Mouse (Mus musculus): Measurements from ENCODE around the gene Hoxd4. TPM values are rescaled to one million over a fixed set of nuclear protein-coding genes. Genes with fewer than 3 reads are reported as not detected.

Gene Hoxd4
- polyA plus RNA-seq, 1 experiment from 2014 or later, result not detected

GRCm38 (mm10) chr2:74685059-74685603, 26.6 kb upstream of the Hoxd4 start:
- no peak for ATAC-seq
- H3K27ac ChIP-seq (ENCODE audit: low read length), result no peak overlapping the region
- peaks cover 15% of the 10 kb centered on the region for H3K4me1 ChIP-seq (replicated peaks; ENCODE audit: control insufficient read depth, insufficient read depth, low read length)
- no peaks in the 10 kb centered on the region for H3K36me3 ChIP-seq (ENCODE audit: control insufficient read depth, insufficient read depth)
- H3K27me3 ChIP-seq (replicated peaks; ENCODE audit: control insufficient read depth, insufficient read depth, low read length), result peaks cover 86% of the 10 kb centered on the region
- H3K9ac ChIP-seq (replicated peaks; ENCODE audit: low read depth, low read length), result no peak overlapping the region
- H3K9me3 ChIP-seq (ENCODE audit: control insufficient read depth, low read length), result no peaks in the 10 kb centered on the region
- 7% methylated on average over 4 of the region's 4 CpGs for WGBS
- H3K4me3 ChIP-seq (replicated peaks; ENCODE audit: low read length), result no peak overlapping the region
- H3K4me2 ChIP-seq (ENCODE audit: low read length), result no peak overlapping the region

- Histone ChIP-seq H3K4me1 (replicated peaks; ENCODE audit: control insufficient read depth, insufficient read depth, low read length) (peaks cover 15% of the 10 kb centered on the region), H3K9ac (replicated peaks; ENCODE audit: low read depth, low read length) (no peak overlapping the region), H3K9me3 (ENCODE audit: control insufficient read depth, low read length) (no peaks in the 10 kb centered on the region), H3K27ac (ENCODE audit: low read length) (no peak overlapping the region), H3K4me3 (replicated peaks; ENCODE audit: low read length) (no peak overlapping the region), H3K36me3 (ENCODE audit: control insufficient read depth, insufficient read depth) (no peaks in the 10 kb centered on the region), H3K27me3 (replicated peaks; ENCODE audit: control insufficient read depth, insufficient read depth, low read length) (peaks cover 78% of the 10 kb centered on the region), H3K4me2 (ENCODE audit: low read length) (no peak overlapping the region)
- 7% methylated on average over 17 of the region's 17 CpGs for WGBS
- no peak for ATAC-seq
Measured at GRCm38 (mm10) chr2:74686301-74686987, 25.3 kb upstream of the Hoxd4 start.

DNA sequence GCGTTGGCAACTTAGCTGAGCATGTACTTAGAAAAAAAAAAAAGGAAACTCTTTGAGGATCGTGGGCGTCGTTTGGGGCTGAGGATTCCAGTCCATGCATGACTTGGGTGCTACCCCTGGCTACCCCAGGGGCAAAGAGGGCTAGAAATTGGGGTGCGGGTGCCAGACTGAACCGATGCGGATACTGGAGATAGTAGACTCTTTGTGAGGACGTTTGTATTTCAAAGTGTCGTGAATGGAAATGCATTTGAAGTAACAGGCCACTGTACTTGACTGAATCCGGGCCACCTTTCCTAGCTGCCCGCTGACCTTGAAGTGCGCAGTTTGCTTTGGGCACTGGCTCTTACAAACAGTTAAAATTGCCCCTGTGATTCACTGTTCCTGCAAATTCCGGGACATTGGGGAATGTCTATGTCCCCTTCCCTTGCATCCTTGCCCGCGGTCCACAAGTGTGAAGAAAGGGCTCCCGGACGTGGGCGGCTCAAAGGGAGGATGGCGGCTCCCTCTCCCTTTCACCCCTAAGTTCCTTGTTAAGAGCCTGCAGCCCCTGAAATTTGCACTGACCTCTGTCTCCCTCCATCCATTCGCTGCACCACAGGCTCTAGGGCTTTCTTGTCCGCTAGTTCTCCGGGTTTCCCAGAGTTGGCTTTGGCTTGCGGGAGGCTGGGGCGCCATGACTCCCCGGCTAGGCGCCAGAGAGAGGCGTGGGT, 24.6 kb upstream of the Hoxd4 start:
- WGBS, result 2% methylated on average over 27 of the region's 27 CpGs
- H3K4me2 ChIP-seq (ENCODE audit: low read length), result no peak overlapping the region

GRCm38 (mm10) chr2:74687698-74688555, 23.8 kb upstream of the Hoxd4 start:
- Histone ChIP-seq H3K27me3 (replicated peaks; ENCODE audit: control insufficient read depth, insufficient read depth, low read length) (peaks cover 78% of the 10 kb centered on the region), H3K9me3 (ENCODE audit: control insufficient read depth, low read length) (no peaks in the 10 kb centered on the region), H3K36me3 (ENCODE audit: control insufficient read depth, insufficient read depth) (no peaks in the 10 kb centered on the region), H3K9ac (replicated peaks; ENCODE audit: low read depth, low read length) (no peak overlapping the region), H3K4me3 (replicated peaks; ENCODE audit: low read length) (no peak overlapping the region), H3K4me2 (ENCODE audit: low read length) (no peak overlapping the region), H3K4me1 (replicated peaks; ENCODE audit: control insufficient read depth, insufficient read depth, low read length) (peaks cover 3% of the 10 kb centered on the region), H3K27ac (ENCODE audit: low read length) (no peak overlapping the region)
- ATAC-seq, result no peak
- WGBS, result under 1% methylated on average over 31 of the region's 31 CpGs

More for the DNA sequence above, 24.6 kb upstream of the Hoxd4 start:
- H3K9ac ChIP-seq (replicated peaks; ENCODE audit: low read depth, low read length), result no peak overlapping the region
- no peak for ATAC-seq
- H3K4me1 ChIP-seq (replicated peaks; ENCODE audit: control insufficient read depth, insufficient read depth, low read length), result peaks cover 11% of the 10 kb centered on the region
- H3K27ac ChIP-seq (ENCODE audit: low read length), result no peak overlapping the region
- no peak overlapping the region for H3K4me3 ChIP-seq (replicated peaks; ENCODE audit: low read length)
- H3K36me3 ChIP-seq (ENCODE audit: control insufficient read depth, insufficient read depth), result no peaks in the 10 kb centered on the region
- peaks cover 78% of the 10 kb centered on the region for H3K27me3 ChIP-seq (replicated peaks; ENCODE audit: control insufficient read depth, insufficient read depth, low read length)
- H3K9me3 ChIP-seq (ENCODE audit: control insufficient read depth, low read length), result no peaks in the 10 kb centered on the region

DNA sequence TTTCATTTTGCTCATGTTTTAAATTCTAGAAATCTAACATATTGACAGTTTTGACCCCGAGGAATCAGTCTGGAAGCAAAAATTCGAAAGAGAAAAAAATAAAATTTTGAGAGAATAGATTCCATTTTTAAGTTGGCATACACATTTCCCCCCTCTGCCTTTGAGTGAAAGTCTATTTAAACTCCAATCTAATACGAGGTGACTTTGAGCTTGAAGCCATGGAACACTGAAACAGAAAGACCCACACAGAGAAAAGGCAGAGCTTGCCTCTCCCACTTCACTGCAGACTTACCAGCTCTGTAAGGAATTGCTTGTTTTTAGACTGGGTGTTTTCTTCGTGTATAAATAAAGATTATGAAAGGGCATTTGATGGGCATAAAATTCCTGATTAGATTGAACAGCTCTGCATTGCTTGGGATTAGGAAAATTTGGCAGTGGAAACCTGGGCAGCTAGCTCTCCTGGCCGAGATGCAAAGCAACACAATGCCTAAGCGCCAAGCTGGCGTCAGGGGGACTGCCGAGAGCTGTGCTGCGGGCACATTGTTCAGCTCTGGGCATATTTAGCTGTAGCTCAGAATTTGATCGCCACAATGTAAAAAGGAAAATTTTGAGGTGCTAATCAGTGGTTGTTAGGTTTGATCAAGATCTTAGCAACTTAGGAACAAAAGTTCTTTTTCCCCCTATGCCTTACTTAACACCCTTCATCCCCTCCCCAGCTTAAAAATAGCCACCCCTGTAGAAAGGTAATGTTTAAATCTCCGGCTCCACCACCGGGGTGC, 22.7 kb upstream of the Hoxd4 start:
- Histone ChIP-seq H3K27me3 (replicated peaks; ENCODE audit: control insufficient read depth, insufficient read depth, low read length) (peaks cover 79% of the 10 kb centered on the region), H3K4me2 (ENCODE audit: low read length) (no peak overlapping the region), H3K27ac (ENCODE audit: low read length) (no peak overlapping the region), H3K36me3 (ENCODE audit: control insufficient read depth, insufficient read depth) (no peaks in the 10 kb centered on the region), H3K4me1 (replicated peaks; ENCODE audit: control insufficient read depth, insufficient read depth, low read length) (0 out of 2 replicates have a peak, but pooled peaks cover 2% of the 10 kb centered on the region), H3K9me3 (ENCODE audit: control insufficient read depth, low read length) (no peaks in the 10 kb centered on the region), H3K4me3 (replicated peaks; ENCODE audit: low read length) (no peak overlapping the region), H3K9ac (replicated peaks; ENCODE audit: low read depth, low read length) (no peak overlapping the region)
- no peak for ATAC-seq
- 2% methylated on average over 12 of the region's 12 CpGs for WGBS

GRCm38 (mm10) chr2:74689574-74690337, 22.0 kb upstream of the Hoxd4 start:
- Histone ChIP-seq H3K4me2 (ENCODE audit: low read length) (no peak overlapping the region), H3K27ac (ENCODE audit: low read length) (no peak overlapping the region), H3K4me1 (replicated peaks; ENCODE audit: control insufficient read depth, insufficient read depth, low read length) (0 out of 2 replicates have a peak, but pooled peaks cover 2% of the 10 kb centered on the region), H3K27me3 (replicated peaks; ENCODE audit: control insufficient read depth, insufficient read depth, low read length) (peaks cover 80% of the 10 kb centered on the region), H3K36me3 (ENCODE audit: control insufficient read depth, insufficient read depth) (no peaks in the 10 kb centered on the region), H3K4me3 (replicated peaks; ENCODE audit: low read length) (no peak overlapping the region), H3K9me3 (ENCODE audit: control insufficient read depth, low read length) (no peaks in the 10 kb centered on the region), H3K9ac (replicated peaks; ENCODE audit: low read depth, low read length) (no peak overlapping the region)
- no peak for ATAC-seq
- under 1% methylated on average over 24 of the region's 24 CpGs for WGBS

DNA sequence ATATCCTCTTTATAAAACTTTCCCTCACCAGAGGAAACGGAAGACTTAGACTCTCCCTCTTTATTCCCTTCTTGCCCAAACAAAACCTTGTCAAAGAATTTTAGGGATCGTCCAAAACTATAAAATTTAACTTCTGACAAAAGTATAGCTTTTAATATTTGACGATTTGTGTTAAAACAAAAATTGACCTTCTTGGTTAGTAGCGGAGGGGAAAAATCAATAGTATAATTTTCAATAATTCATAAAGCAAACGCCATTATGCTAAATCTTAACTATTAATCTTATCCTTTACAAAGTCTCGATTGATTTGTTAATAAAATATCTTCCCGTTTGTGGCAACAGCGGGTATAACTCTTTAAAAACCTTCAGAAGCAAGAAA, 21.4 kb upstream of the Hoxd4 start:
- Histone ChIP-seq H3K27ac (ENCODE audit: low read length) (no peak overlapping the region), H3K4me1 (replicated peaks; ENCODE audit: control insufficient read depth, insufficient read depth, low read length) (0 out of 2 replicates have a peak, but pooled peaks cover 2% of the 10 kb centered on the region), H3K27me3 (replicated peaks; ENCODE audit: control insufficient read depth, insufficient read depth, low read length) (peaks cover 80% of the 10 kb centered on the region), H3K9ac (replicated peaks; ENCODE audit: low read depth, low read length) (no peak overlapping the region), H3K4me3 (replicated peaks; ENCODE audit: low read length) (no peak overlapping the region), H3K9me3 (ENCODE audit: control insufficient read depth, low read length) (no peaks in the 10 kb centered on the region), H3K4me2 (ENCODE audit: low read length) (no peak overlapping the region), H3K36me3 (ENCODE audit: control insufficient read depth, insufficient read depth) (no peaks in the 10 kb centered on the region)
- WGBS, result 8% methylated on average over 8 of the region's 8 CpGs
- no peak for ATAC-seq

Data from forebrain, embryonic 16.5 days (tissue).